Mouse (Mus musculus): Measurements from ENCODE around the gene Tcf7.
"Not testable (repeated sequence)": the region's sequence is repeated elsewhere in the genome, so short reads cannot be mapped to it uniquely, and the experiment has no call there.

Gene Tcf7

GRCm38 (mm10) chr11:52225986-52226599 lies 56.7 kb downstream of the Tcf7 start:
- DNase-seq = no peak

DNA sequence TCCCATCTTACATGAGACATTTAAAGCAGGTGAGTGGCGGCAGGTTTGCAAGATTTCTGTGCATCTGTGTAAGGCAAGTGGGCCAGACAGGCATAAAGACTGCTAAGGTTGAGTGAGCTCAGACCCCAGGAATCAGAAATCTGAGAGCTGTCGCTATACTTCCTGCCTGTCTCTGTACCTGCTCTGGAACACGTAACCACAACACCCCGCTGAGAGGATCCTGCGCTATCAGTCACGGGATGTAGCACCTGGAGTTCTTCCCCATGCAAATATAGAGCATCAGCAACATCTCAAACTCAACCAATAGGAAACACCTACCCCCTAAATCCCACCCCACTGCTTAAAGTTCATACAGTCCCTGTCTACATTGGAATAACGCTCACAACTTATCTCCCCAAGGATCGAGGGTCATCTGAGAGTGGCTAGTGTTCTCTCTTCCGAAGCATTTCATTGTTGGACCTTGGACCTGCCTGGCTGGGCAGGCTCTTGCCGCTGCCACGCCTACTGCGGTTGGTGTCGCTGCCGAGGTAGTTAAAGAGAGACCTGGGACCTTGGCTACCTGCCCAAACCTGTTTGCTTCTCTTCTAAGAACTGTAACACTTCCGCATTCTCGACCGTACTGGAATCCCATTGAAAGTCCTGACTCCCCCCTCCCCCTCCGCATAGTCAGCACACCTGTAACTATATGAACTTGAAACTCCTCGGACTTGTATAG lies 58.7 kb downstream of the Tcf7 start:
- no peak for DNase-seq

DNA sequence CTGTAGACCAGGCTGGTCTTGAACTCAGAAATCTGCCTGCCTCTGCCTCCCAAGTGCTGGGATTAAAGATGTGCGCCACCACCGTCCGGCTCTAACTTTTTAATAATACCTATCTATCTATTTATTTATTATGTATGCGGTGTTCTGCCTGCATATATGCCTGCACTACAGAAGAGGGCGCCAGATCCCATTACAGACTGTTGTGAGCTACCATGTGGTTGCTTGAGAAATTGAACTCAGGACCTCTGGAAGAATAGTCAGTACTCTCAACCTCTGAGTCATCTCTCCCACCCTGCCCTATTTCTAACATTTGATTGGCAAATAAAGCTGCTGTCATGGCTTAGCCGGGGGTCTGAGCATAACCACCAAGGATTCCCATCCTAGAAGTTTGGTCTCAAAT lies 59.9 kb downstream of the Tcf7 start:
- peak; percentile 6 to 9 for DNase-seq

DNA sequence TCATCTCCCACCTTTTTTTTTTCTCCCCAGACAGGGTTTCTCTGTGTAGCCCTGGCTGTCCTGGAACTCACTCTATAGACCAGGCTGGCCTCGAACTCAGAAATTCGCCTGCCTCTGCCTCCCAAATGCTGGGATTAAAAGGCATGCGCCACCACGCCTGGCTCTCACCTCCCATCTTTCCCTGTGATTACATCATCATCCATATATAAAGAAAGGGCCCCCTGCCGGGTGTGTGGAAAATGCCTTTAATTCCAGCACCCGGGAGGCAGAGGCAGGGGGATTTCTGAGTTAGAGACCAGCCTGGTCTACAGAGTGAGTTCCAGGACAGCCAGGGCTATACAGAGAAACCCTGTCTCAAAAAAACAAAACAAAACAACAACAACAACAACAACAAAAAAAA lies 60.9 kb downstream of the Tcf7 start:
- not testable (repeated sequence) for DNase-seq

DNA sequence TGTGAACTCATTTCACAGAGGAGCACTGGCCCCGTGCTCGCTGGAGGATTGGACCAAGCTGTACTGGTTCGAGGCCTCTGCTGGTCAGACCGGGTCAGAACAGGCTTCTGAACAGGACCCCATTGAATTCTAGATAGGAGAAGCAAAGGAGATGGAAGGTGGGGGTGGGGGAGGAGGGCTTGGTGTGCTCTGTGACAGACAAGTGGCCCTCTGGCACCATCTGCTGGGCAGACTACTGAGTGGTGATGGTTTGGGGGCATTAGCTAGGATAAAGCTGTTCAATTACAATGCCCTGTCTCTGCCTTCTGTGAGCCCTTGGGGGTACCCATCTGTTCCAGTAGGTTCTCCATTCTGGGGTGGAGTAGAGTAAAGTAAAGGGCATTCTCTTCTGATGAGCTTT lies 62.5 kb downstream of the Tcf7 start:
- peak; percentile 61 to 65 for DNase-seq

GRCm38 (mm10) chr11:52213887-52214286 lies 68.9 kb downstream of the Tcf7 start, which contains the start of gene Olfr1371:
Olfr1371 (minus strand) TSS chr11:52213987.
- no peak for DNase-seq
